Mouse (Mus musculus) hindbrain, embryonic 16.5 days (tissue): ENCODE measurements around the gene Sfrp2. TPM values are rescaled to one million over a fixed set of nuclear protein-coding genes. Genes with fewer than 3 reads are reported as not detected.

Experiments
- ATAC-seq: fragments of 200-750 bp; cut with Nextera tagmentation; 2 replicates; pipeline ENCODE4 v1.8.0; 2017; ENCODE audit warnings: moderate TSS enrichment, moderate library complexity
- H3K27ac ChIP-seq: fragments of 300-500 bp; sonication (generic); 2 replicates; pipeline ENCODE4 v1.5.1; 2014; ENCODE audit warnings: low read depth, mild to moderate bottlenecking, control low read depth, low read length, moderate library complexity
- H3K27me3 ChIP-seq: fragments of 300-500 bp; sonication (generic); replicated peaks from 2 replicates; pipeline ENCODE4 v1.6.1; 2014; ENCODE audit warnings: low read length; ENCODE audit not compliant: control insufficient read depth, insufficient read depth
- H3K36me3 ChIP-seq: fragments of 300-500 bp; sonication (generic); 2 replicates; pipeline ENCODE4 v1.6.1; 2014; ENCODE audit warnings: mild to moderate bottlenecking, low read length, moderate library complexity, mixed read lengths; ENCODE audit not compliant: control insufficient read depth, insufficient read depth
- H3K4me1 ChIP-seq: fragments of 300-500 bp; sonication (generic); 2 replicates; pipeline ENCODE4 v1.6.1; 2014; ENCODE audit warnings: low read depth, low read length; ENCODE audit not compliant: control insufficient read depth, insufficient read depth
- H3K4me2 ChIP-seq: fragments of 300-500 bp; sonication (generic); 2 replicates; pipeline ENCODE4 v1.6.1; 2014; ENCODE audit warnings: mild to moderate bottlenecking, low read length, control low read depth, moderate library complexity
- H3K4me3 ChIP-seq: fragments of 300-500 bp; sonication (generic); 2 replicates; pipeline ENCODE4 v1.5.1; 2014; ENCODE audit warnings: mild to moderate bottlenecking, low read length, control low read depth, moderate library complexity
- H3K9ac ChIP-seq: fragments of 300-500 bp; sonication (generic); 2 replicates; pipeline ENCODE4 v1.6.1; 2014; ENCODE audit warnings: low read depth, mild to moderate bottlenecking, control low read depth, low read length, moderate library complexity
- H3K9me3 ChIP-seq: fragments of 300-500 bp; sonication (generic); 2 replicates; pipeline ENCODE4 v1.6.1; 2014; ENCODE audit warnings: mild to moderate bottlenecking, low read length, moderate library complexity; ENCODE audit not compliant: control insufficient read depth
- WGBS: fragments of 180-500 bp; shearing (Covaris S2); extraction: QIAGEN DNeasy Blood & Tissue Kit; methylation state at CpG from one replicate; pipeline ENCODE4 v1.1.7; 2014; 5-methylcytosine and 5-hydroxymethylcytosine counted together
- polyA plus RNA-seq: library from polyadenylated mRNA; unstranded; fragments of >200 nt; fragmentation: Nextera tagmentation; extraction: Ambion mirVana; gene quantifications from 2 replicates; pipeline ENCODE4 v1.2.1, GENCODE M21; 2015

Gene Sfrp2
- polyA plus RNA-seq, 1 experiment from 2014 or later = 42.8 TPM

DNA sequence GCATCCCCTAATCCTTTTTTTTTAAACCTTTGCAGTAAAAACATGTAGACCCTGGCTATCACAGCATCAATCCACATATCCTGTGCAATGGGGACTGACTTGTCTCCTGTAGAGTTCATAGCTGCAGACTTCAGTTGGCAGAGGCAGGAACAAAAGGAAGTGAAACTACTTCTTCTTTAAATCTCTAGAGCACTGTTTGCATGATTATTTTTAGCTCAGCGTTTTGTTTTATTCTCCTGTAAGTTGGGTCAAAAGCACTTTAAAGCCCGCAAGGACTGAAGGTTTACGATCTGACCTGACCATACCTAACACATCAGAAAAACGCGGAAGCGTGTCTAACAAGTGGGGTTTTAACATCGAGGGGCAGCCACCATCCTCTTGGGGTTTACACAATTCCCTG is 45.9 kb downstream of the Sfrp2 start:
- Histone ChIP-seq H3K4me3 (no peak overlapping the region), H3K9ac (no peak overlapping the region), H3K9me3 (no peaks in the 10 kb centered on the region), H3K4me2 (no peak overlapping the region), H3K27ac (no peak overlapping the region), H3K36me3 (no peaks in the 10 kb centered on the region), H3K4me1 (no peaks in the 10 kb centered on the region), H3K27me3 (no peaks in the 10 kb centered on the region)
- ATAC-seq = no peak
- 83% methylated on average over 7 of the region's 7 CpGs for WGBS

DNA sequence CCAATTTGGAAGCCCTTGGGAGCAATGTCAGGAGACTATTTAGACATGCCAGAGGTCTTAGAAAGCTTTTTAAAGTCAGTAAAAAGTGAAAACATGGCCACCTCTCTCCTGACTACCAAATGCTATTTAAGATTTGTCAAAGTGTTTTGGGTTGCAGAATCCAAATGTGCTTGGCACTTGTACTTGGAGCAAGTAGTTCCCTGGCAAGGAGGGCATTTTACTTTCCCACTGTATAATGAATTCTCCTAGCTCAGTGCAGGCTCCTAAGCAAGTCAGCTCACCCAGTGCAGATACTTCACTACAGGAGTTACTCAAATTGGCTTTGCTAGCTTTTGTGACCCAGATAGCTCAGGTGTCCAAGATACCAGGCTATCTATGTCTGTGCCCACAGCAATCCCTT is 46.7 kb downstream of the Sfrp2 start:
- Histone ChIP-seq H3K27me3 (no peaks in the 10 kb centered on the region), H3K4me3 (no peak overlapping the region), H3K36me3 (no peaks in the 10 kb centered on the region), H3K9ac (no peak overlapping the region), H3K4me1 (no peaks in the 10 kb centered on the region), H3K27ac (no peak overlapping the region), H3K9me3 (no peaks in the 10 kb centered on the region), H3K4me2 (no peak overlapping the region)
- ATAC-seq = no peak

GRCm38 (mm10) chr3:83816372-83816925 is 50.3 kb downstream of the Sfrp2 start:
- no peak for ATAC-seq
- Histone ChIP-seq H3K36me3 (no peaks in the 10 kb centered on the region), H3K9ac (no peak overlapping the region), H3K4me1 (no peaks in the 10 kb centered on the region), H3K4me3 (no peak overlapping the region), H3K4me2 (no peak overlapping the region), H3K27me3 (no peaks in the 10 kb centered on the region), H3K9me3 (no peaks in the 10 kb centered on the region), H3K27ac (no peak overlapping the region)
- WGBS = 79% methylated on average over 4 of the region's 4 CpGs

DNA sequence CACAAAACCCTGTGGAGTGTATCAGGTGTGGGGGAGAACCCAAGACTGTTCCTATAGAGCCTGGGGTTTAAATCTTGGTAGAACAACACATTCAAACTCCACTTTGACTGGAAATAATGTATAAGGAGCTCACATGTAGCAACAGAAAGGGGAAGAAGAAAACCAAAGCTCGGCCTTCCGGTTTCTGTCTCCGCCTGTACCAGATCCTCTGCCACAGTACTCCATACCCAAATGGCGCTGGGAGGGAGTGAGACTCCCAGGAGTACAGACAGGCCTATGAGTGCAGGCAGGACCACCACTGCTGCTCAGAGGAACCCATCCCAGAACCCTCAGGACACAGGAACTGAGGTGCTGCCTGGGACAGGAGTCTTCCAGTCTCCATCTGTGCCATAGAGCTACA is 57.7 kb downstream of the Sfrp2 start:
- Histone ChIP-seq H3K4me2 (no peak overlapping the region), H3K9ac (no peak overlapping the region), H3K36me3 (no peaks in the 10 kb centered on the region), H3K9me3 (no peaks in the 10 kb centered on the region), H3K27me3 (no peaks in the 10 kb centered on the region), H3K27ac (no peak overlapping the region), H3K4me3 (no peak overlapping the region), H3K4me1 (no peaks in the 10 kb centered on the region)
- no peak for ATAC-seq
- 97% methylated on average over 4 of the region's 4 CpGs for WGBS

Other genes with a start within 250 kb of the Sfrp2 start
- gene Tlr2, start 75.4 kb downstream of the Sfrp2 start, polyA plus RNA-seq = 1.2 and 1.7 TPM in 2 replicates